Mouse (Mus musculus) layer of hippocampus, adult 9-11 months (tissue): ENCODE data around the gene Sntb2.
"Not testable (repeated sequence)": the region's sequence is repeated elsewhere in the genome, so short reads cannot be mapped to it uniquely, and the experiment has no call there.

ENCODE experiments used
- DNase-seq: peaks from one replicate; pipeline ENCODE4 v3.0.0; 2022

The Sntb2 gene

DNA sequence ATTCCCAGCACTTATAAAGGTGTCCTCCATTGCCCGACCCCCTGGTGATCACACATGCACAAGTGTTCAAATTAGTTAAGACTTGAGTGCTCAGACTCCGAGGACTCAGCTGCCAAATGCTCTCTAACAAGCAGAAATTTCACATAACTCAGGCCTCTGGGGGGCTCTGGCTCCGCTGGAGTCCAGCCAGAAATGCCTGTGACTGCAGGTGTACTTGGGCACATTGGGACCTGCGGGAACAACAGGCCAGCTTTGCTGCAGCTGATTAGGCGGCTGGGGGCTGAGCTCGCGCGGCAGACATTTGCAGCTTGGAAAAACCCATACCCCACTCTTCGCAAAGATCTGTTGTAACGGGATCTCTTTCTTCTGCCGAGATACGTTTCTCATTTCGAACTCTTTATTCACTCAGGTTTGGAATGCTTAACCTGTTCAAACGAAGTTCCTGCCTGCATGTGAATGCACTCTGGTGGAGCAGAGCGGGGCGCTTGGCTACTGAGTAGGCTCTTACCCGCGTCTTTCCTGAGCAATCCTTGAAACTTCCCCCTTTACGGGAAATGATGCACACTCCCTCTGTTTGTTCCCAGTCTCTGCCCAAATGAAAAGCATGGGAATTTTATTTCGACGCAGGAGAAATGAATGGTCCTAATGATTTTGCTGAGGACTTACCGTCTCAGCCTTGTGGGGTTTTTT is 3.0 kb upstream of the Sntb2 start:
- no peak for DNase-seq

DNA sequence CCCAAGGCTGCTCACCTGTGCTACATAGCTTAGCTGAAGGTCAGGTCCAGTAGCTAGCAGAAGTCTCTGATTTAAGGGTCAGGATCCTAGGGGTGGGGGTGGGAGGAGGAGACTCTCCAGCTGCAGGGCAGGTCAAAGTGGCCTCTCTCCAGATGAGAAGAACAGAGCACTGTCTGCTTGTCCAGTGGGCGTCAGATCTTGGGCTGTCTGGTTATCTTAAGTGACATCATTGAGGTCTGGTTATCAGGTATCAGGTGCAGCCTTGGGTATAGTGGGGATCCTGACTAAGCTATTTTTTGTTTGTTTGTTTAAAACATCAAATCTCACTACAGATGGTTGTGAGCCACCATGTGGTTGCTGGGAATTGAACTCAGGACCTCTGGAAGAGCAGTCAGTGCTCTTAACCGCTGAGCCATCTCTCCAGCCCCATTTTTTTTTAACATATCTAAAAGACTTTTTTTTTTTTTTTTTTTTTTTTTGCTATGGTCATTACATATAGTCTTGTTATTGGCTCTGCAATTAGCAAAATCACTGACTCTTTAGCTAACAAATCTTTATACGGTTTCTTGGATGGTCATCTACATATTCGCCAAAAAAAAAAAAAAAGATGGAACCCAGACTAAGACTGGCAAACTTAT is 1.9 kb upstream of the Sntb2 start:
- DNase-seq: no peak

DNA sequence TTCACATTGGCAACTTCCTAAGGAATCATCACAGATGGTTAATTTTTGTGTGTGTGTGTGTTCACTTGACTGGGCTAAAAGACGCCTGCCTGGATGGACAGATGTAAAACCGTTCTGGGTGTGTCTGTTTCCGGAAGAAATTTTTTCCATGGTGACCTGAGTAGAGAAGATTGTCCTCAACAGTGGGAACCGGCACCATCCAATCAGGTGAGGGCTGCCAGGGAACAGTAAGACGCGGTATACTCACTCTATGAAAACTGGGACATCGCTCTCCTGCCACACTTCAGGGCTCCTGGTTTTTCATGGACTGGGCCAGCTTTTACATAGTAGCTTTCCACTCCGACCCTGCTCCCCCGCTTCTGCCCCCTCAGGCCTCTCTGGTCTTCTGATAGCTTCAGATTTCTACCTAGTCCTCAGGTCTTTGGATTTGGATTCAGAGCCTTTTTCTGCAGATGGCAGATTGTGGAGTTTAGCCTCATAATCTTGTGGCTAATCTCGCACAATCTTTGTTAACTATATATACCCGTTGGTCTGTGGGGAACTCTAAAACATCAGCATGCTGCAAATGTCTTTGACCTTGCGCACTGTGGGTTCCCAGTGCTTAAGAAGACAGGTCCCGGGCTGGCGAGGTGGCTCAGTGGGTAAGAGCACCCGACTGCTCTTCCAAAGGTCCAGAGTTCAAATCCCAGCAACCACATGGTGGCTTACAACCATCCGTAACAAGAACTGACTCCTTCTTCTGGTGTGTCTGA is 1.1 kb upstream of the Sntb2 start:
- DNase-seq: no peak

DNA sequence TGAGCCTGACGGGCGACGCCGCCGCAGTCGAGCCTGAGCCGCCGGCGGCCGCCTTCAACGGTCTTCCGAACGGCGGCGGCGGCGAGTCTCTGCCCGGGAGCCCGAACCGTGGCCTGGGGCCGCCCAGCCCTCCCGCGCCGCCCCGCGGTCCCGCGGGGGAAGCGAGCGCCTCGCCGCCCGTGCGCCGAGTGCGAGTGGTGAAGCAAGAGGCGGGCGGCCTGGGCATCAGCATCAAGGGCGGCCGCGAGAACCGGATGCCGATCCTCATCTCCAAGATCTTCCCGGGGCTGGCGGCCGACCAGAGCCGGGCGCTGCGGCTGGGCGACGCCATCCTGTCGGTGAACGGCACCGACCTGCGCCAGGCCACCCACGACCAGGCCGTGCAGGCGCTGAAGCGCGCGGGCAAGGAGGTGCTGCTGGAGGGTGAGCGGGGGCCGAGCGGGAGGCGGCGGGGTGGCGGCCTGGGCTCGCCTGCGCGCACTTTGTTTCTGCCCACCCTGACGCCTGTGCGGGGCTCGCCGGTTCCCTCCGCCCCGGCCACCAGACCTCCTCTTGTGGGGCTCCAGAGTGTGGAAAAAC is 438 bp downstream of the Sntb2 start:
- DNase-seq: peak; percentile 32

DNA sequence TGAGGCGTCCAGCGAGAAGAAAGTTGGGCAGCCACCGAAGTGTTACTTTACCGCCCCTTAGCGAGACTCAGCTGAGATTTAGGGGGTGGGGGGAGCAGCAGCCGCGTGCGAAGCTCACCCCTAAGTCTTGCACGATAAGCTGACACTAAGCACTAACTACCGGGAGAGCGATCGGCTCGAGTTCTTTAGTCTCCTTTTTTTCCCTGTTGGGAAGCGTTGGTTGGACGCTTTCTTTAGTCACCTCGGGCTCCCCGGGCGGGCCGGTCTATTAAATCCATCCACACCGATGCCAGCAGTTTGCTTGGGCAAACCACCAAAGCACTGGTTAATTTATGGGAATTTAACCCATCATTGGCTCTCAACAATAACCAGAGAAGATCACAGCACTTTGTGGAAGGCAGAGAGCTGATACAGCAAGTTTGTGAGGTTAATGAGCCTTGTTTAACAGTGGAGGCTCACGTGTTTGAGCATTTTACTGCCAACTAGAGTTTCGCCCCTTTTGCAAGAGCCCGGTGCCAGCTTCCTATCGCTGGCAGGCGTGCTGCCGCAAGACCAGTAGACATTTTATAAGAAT is 1.0 kb downstream of the Sntb2 start:
- DNase-seq: peak; percentile 33

DNA sequence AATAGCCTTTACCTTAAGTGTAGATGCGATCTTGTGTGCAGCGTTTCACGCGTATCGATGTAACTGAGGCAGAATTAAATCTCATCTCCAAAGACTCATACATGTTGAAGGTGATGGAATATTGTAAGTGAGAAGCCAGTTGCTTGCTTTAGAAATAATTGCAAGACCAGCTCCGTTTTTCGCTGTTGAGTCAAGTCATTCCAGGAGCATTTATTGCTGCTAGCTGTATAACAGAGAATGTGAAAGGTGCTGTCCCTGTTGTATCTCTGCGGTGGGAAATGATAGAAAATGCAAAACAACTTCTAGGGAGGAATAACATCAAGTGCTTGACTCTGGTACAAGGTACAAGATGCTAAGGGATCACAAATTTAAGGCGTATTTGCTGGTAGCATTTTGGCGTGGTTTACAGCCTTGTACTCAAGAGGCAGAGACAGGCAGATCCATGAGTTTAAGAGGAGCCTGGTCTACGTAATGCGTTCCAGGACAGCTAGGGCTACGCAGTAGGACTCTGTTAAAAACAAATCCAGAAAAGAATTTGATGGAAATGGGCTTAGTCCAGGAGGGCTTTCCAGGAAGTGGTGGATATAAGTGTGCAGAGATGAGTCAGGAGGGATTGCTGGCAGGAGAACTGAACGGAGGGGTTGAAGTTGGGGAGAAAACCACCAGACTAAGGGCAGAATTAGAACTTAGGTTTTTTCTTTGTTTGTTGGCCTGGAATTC is 1.7 kb downstream of the Sntb2 start:
- DNase-seq: no peak

DNA sequence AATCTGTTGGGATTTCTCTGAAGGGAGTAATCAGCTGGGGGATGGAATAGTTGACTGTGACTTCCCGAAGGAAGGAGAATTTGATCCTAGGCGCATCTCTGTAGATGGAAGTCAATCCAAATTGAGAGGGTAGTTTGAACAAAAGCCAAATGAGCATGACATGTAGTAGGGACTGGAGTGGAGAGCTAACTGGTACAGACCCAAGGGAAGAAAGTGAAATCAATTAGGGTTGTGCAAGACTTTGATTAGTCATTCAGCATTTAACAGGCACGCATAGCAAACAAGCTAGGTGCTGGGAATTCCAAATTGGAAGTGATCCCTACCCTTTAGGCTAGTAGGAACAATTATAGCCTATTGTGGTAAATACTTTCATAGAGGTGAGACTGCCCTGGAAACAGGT is 6.3 kb downstream of the Sntb2 start:
- DNase-seq: no peak

DNA sequence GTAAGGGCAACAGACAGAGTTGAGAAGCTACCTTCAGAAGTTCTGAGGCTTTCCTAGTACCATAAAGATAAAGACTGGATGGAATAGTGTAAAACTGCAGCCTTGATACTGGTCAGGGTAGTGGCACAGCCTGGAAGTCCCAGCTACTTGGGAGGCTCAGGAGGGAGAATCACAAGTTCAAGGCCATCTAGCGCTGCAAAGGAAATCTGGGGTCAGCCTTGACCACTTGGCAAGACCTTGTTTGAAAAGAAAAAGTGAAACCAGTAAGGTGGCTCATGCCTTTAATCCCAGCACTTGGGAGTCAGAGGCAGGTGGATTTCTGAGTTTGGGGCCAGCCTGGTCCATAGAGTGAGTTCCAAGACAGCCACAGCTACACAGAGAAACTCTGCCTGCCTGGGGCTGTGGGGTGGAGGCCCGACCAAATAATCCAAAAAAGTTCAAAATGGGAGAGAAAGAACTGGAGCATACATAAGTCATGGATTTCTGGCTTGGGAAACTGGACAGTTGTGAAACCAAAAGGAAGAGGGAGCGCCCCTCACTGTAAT is 8.4 kb downstream of the Sntb2 start:
- no peak for DNase-seq

DNA sequence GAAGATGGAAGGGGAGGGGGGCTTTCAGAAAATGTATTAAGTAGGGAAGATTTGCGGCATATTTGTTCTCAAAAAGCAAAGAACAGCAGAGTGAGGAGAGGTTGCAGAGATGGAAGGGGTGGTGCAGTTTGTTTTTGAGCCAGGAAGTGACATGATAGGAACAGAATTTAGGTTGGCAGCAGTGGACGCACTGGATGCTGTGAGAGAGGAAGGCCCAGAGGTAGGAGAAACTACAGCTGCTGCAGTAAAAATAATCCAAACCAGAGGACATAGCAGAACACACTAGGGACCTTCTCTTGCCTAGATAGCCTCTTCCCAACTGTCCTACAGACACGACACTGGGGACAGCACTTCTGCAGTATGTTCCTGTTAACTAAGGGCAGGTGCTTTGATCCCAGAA is 9.2 kb downstream of the Sntb2 start:
- no peak for DNase-seq

DNA sequence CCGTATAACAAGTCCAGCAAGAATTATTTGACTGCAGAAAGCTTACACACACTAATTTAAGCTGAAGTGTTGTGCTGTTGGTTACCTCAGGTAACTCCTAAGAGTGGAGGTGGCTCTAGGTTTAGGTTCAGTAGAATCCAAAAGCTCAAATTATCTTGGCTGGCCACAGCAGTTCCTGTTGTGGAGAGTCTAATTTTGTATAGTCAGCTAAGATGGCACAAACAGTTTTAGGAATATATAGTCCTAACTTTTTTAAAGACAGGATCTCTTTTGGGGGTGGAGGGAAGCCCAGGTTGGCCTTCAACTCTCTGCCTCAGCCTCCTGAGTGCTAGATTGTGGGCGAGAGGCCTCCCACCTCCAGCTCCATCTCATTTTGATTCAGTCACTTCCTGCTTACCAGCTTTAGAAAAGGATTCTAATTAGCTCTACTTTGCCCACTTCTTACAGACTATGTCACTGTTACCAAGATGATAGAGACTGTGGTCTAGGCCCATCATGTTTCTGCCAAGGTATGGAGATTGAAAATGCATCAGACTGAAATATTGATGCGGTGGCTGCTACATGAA is 13.2 kb downstream of the Sntb2 start:
- no peak for DNase-seq

DNA sequence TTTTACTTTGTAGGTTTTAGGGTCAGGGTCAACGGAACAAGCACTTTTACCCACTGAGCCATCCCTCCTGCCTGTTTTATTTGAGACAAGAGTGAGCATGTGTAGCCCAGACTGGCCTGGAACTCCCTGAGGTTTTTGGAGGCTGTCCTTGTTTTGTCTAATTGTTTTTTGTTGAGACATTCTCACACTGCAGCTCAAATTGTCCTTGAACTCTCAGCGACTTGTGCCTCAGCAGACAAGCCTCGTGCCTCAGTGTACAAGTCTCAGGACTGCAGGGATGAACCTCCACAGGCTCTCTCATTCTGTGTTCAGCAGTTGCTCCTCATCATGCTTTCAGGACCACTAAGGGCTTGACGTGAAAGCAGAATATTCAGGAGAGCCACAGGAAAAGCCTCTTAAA is 16.2 kb downstream of the Sntb2 start:
- DNase-seq: no peak

DNA sequence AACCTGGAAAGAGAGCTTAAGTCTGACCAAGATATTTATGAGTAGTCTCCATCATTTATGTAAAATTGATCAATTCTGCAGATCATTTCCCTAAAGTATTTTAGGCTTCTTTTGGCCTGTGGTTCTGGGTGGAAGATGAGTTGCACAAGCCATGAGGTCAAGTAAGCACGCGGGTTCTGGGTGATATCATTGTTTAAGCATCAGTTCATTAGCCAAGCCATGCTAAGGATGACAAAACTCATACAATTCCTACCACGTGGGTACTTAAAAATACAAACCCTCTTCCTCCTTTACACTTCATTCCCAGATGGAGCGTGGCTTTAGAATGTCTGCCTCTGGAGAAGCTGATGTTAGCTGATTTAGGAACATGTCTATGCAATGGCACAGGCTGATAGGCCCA is 18.0 kb downstream of the Sntb2 start:
- DNase-seq: no peak

DNA sequence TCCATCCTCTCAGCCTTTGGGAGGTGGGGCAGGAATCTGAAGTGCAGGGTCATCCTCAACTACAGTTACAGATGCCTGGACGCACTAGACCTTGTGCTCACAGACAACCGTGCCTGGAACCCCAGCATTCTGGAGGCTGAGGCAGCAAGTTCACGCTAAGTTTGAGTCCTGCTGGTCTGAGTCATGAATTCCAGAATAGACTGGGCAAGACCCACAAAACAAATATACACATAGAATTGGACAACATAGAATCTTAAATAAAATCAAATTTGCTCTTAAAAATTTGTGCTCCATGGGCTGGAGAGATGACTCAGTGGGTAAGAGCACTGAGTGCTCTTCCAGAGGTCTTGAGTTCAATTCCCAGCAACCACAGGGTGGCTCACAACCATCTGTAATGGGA is 21.5 kb downstream of the Sntb2 start:
- DNase-seq: no peak

DNA sequence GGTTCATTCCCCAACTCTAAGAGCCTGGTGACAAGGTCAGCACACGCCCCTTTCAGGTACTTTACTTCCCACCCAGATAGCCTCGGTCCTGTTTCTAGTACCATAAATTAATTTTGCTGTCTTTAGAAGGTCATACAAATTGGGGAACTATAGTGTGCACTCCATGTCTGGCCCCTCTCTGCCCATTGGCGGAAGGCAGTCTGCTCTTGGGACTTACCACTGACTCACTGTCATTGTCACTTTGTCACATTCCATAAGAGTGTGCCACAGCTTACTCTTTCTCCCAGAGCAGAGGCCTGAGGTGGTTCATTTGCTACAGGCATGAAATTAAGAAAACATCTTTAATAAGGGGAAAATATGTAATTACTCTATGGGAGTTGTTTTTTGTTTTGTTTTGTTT is 22.7 kb downstream of the Sntb2 start:
- no peak for DNase-seq

DNA sequence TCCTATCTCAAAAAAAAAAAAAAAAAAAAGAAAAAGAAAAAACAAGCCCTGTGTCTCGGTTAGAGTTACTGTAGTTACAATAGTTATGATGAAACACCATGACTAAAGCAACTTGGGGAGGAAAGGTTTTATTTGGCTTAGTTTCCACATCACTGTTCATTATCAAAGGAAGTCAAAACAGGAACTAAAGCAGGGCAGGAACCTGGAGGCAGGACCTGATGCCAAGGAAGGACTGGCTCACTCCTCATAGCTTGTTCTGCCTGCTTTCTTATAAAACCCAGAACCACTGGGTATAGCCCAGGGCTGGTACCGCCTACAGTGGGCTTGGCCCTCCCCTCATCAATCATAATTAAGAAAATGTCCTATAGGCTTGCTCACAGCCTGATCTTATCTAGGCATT is 24.1 kb downstream of the Sntb2 start:
- no peak for DNase-seq

DNA sequence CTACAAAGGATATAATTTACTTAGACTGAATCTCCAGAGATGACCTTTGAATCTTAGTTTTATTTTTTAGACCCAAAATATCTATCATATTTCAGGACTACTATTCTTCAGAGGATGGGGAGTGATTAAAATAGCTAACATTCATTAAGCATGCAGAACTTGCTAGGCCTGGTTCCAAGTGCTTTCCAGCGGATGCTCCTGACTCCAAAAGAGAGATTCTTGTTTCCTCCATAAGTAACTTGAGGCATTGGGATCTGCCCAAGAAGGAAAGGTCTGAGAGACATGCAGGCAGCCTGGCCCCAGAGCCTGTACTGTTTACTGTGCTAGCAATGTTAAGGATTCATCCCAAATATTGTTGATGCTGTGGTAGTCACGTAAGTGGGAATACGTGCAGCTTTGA is 26.8 kb downstream of the Sntb2 start:
- no peak for DNase-seq

DNA sequence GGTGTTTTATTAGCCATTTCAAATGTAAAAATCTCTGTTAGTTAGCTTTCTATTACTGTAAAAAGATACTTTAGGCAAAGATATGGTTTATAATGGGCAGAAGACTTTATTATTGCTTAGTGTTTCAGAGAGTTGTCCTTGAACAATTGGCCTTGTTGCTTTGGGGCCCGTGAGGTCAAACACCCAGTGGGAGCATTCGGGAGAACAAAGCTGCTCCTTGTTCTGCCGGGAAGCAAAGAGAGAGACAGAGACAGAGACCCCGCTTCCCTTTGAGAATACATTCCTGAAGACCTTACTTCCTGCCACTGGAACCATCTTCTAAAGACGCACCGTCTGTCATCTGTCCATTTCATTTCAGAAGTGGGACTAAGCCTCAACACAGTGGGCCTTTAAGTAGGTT is 27.8 kb downstream of the Sntb2 start:
- no peak for DNase-seq

DNA sequence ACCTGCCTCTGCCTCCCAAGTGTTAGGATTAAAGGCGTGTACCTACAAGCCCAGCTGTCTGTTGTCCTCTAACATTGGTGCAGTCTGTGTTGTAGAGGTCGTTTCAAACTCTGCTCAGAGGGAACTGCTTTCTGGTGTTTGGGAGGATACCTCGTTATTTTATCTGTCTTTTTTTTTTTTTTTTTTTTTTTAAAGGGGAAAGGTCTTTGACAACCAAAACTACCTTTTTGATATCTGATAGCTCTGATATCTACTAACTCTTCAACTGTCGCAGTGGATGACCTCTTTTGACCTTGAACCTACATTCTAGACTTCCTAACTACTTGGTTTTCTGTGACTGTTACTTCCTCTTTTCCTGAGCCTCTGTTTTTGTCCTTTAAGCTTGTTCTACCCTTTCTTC is 29.0 kb downstream of the Sntb2 start:
- no peak for DNase-seq

DNA sequence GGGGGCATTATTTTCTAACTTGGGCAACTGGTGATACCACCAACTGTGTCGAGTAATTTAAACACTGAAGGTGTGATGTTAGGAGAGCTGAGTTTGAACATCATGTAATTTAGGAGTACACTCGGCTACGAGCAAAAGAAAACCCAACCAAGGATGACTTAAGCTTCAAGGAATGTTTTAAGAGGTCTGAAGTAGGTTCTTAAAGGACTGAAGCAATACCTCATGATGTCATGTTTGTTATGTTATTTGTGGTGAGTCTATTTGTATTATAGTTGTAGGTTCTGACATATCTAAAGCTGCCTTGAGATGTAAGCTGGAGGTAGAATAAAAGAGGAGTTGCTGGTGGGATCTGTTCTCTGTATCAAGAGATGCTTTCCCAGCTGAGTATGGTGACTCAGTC is 34.4 kb downstream of the Sntb2 start:
- no peak for DNase-seq

DNA sequence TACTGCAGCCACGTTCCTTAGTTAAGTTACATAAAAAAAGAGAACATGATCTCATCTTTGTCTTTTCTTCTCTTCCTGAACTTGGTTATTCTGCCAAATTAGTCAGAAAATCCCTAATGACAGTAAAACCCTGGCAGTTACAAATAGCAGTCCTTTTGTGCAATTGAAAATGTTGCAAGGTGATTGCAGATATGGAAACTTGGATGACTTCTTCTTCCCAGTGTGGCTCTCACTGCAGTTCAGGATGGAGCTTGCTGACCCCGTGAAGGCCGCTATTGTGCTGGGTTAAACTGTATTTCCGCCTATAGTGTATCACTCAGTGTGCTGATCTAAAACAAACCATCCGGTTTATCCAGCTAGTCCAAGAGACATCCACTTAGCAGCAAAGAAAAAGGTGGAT is 36.4 kb downstream of the Sntb2 start:
- DNase-seq: no peak

DNA sequence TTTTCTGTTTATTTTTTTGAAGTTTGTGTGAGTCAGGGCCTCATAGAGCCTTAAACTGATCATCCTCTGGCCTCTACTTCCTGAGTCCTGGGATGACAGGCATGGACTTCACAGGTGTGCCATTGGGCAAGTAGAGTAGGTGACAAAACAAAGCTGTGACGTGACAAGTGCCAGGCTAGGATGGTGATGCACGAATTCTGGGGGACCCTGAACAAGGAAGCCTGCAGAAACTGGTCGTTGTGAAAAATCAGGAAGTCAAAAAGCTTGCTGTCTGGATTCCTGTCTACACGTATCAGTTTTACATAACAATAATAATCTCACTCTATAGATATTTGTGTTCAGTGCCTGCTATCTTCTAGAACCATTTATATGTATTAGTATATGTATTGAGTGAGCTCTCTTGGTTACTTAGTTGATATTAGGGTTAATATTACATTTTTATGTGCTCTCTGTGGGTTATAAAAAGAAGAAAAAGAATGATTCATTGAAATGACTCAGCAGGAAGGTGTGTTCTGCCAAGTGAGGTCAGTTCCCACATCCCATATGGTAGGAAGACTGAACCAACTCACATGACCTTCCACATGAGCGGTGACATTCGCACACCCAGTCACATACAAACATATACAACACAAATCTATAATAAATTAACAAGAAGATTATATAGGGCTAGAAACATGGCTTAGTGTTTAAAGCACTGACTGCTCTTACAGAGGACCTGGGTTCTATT is 37.2 kb downstream of the Sntb2 start:
- no peak for DNase-seq

DNA sequence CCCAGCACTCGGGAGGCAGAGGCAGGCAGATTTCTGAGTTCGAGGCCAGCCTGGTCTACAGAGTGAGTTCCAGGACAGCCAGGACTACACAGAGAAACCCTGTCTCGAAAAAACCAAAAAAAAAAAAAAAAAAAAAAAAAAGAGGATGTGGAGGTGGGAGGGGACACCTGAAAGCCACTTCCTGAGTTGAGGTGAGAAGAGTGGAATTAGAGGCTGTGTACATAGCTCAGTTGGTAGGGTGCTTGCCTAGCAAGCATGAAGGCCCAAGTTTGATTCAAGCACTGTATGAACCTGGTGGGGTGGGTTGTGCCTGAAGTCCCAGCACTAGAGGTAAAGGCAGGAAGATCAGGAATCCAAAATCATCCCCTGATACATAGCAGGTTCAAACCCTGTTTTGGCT is 38.0 kb downstream of the Sntb2 start:
- DNase-seq: not testable (repeated sequence)
